In genomic region chr3:99052176-99052575, GRCm38 (mm10) we compare ENCODE assay signal across 24 mouse cellular contexts.
A peak's percentile ranks its signal among the peaks of the same experiment; 100 is the strongest.
DNase-seq lines count a peak whose midpoint lies in the region; ATAC-seq and TF ChIP-seq lines count a peak whose summit lies in the region.
"Had no signal": no experiment of that assay in that cellular context is flagged by ENCODE, and none has a peak within 500 bp of the region (broad histone marks: within the 10 kb centered on the region; RNA-seq: fewer than 3 reads in every experiment).

No protein-coding gene starts in this region.

- no peak for DNase-seq in embryonic facial prominence, embryonic 10.5 days (ENCODE audit: low spot score)
- peak; percentile 60 for DNase-seq in lung, embryonic 14.5 days
- no peak for DNase-seq in lung, adult 18-20 months
- DNase-seq in adrenal gland, adult 8-10 months, result peak; percentile 53
- peak; percentile 51 for DNase-seq in embryonic facial prominence, embryonic 14.5 days (ENCODE audit: low spot score)
- DNase-seq in retina, embryonic 14.5 days (ENCODE audit: low spot score), result no peak
- DNase-seq: cerebellum, adult 2 months; gastrocnemius, postnatal 14 days; heart, adult 11 months; kidney, adult 11 months; liver, postnatal 0 days; midbrain, embryonic 14.5 days; retina, postnatal 1 day; right cerebral cortex, postnatal 25 days; thymus, postnatal 25 days had no signal

- ATAC-seq in embryonic facial prominence, embryonic 13.5 days (ENCODE audit: insufficient number of reproducible peaks, insufficient read depth, low FRiP score, low TSS enrichment, low read depth), result no peak
- no peak for ATAC-seq in lung, embryonic 14.5 days (ENCODE audit: insufficient read depth)
- no peak for ATAC-seq in embryonic facial prominence, embryonic 14.5 days (ENCODE audit: low read depth)
- no peak for ATAC-seq in intestine, embryonic 15.5 days
- ATAC-seq: forebrain, embryonic 15.5 days; hindbrain, embryonic 16.5 days; liver, postnatal 0 days had no signal

- no peak overlapping the region for H3K4me2 ChIP-seq in embryonic facial prominence, embryonic 13.5 days
- no peak overlapping the region for H3K4me2 ChIP-seq in lung, embryonic 14.5 days
- H3K4me2 ChIP-seq in embryonic facial prominence, embryonic 14.5 days (ENCODE audit: low read depth, low read length), result no peak overlapping the region
- H3K4me2 ChIP-seq in intestine, embryonic 15.5 days (replicated peaks), result no peak overlapping the region
- H3K4me2 ChIP-seq: embryonic facial prominence, embryonic 12.5 days; forebrain, embryonic 15.5 days; heart, embryonic 11.5 days; liver, embryonic 11.5 days; neural tube, embryonic 12.5 days had no signal

- no peaks in the 10 kb centered on the region for H3K36me3 ChIP-seq in embryonic facial prominence, embryonic 13.5 days
- no peaks in the 10 kb centered on the region for H3K36me3 ChIP-seq in embryonic facial prominence, embryonic 10.5 days (replicated peaks)
- H3K36me3 ChIP-seq in lung, embryonic 14.5 days (ENCODE audit: insufficient read depth), result no peaks in the 10 kb centered on the region
- no peaks in the 10 kb centered on the region for H3K36me3 ChIP-seq in embryonic facial prominence, embryonic 14.5 days (ENCODE audit: control insufficient read depth, insufficient read depth, low read length)
- no peaks in the 10 kb centered on the region for H3K36me3 ChIP-seq in intestine, embryonic 15.5 days
- H3K36me3 ChIP-seq: embryonic facial prominence, embryonic 12.5 days; forebrain, embryonic 15.5 days; neural tube, embryonic 12.5 days had no signal

- no peak overlapping the region for H3K9ac ChIP-seq in embryonic facial prominence, embryonic 13.5 days
- no peak overlapping the region for H3K9ac ChIP-seq in lung, embryonic 14.5 days
- no peak overlapping the region for H3K9ac ChIP-seq in embryonic facial prominence, embryonic 14.5 days (ENCODE audit: low read depth, low read length)
- H3K9ac ChIP-seq in intestine, embryonic 15.5 days, result no peak overlapping the region
- H3K9ac ChIP-seq: embryonic facial prominence, embryonic 12.5 days; forebrain, embryonic 15.5 days; liver, postnatal 0 days; neural tube, embryonic 12.5 days had no signal

- peaks cover 15% of the 10 kb centered on the region; the same call in 1 of the 2 replicates for H3K4me1 ChIP-seq in embryonic facial prominence, embryonic 13.5 days
- H3K4me1 ChIP-seq in embryonic facial prominence, embryonic 10.5 days, result peaks cover 3% of the 10 kb centered on the region; the same call in 1 of the 2 replicates
- H3K4me1 ChIP-seq in lung, embryonic 14.5 days (ENCODE audit: insufficient read depth), result no peaks in the 10 kb centered on the region
- H3K4me1 ChIP-seq in embryonic facial prominence, embryonic 14.5 days (ENCODE audit: control insufficient read depth, insufficient read depth, low read length), result peaks cover 5% of the 10 kb centered on the region
- H3K4me1 ChIP-seq in intestine, embryonic 15.5 days (replicated peaks), result no peaks in the 10 kb centered on the region
- H3K4me1 ChIP-seq: embryonic facial prominence, embryonic 12.5 days; forebrain, embryonic 15.5 days; megakaryocyte, embryonic 14.5 days; neural tube, embryonic 12.5 days had no signal

- no peaks in the 10 kb centered on the region for H3K27me3 ChIP-seq in embryonic facial prominence, embryonic 13.5 days
- H3K27me3 ChIP-seq in embryonic facial prominence, embryonic 10.5 days (replicated peaks; ENCODE audit: low read depth, poor library complexity, severe bottlenecking), result no peaks in the 10 kb centered on the region
- H3K27me3 ChIP-seq in lung, embryonic 14.5 days (ENCODE audit: insufficient read depth, low read length), result no peaks in the 10 kb centered on the region
- no peaks in the 10 kb centered on the region for H3K27me3 ChIP-seq in embryonic facial prominence, embryonic 14.5 days (replicated peaks; ENCODE audit: control insufficient read depth, insufficient read depth, low read length)
- H3K27me3 ChIP-seq in intestine, embryonic 15.5 days (replicated peaks), result no peaks in the 10 kb centered on the region
- H3K27me3 ChIP-seq: embryonic facial prominence, embryonic 12.5 days; forebrain, embryonic 15.5 days; megakaryocyte, embryonic 14.5 days; neural tube, embryonic 12.5 days had no signal

- no peak overlapping the region for H3K4me3 ChIP-seq in embryonic facial prominence, embryonic 13.5 days
- H3K4me3 ChIP-seq in embryonic facial prominence, embryonic 10.5 days, result no peak overlapping the region
- no peak overlapping the region for H3K4me3 ChIP-seq in lung, embryonic 14.5 days (ENCODE audit: low read depth, low read length)
- H3K4me3 ChIP-seq in embryonic facial prominence, embryonic 14.5 days (ENCODE audit: low read depth, low read length), result no peak overlapping the region
- no peak overlapping the region for H3K4me3 ChIP-seq in intestine, embryonic 15.5 days (replicated peaks)
- H3K4me3 ChIP-seq: embryonic facial prominence, embryonic 12.5 days; forebrain, embryonic 15.5 days; megakaryocyte, embryonic 14.5 days; neural tube, embryonic 12.5 days had no signal

- no peaks in the 10 kb centered on the region for H3K9me3 ChIP-seq in embryonic facial prominence, embryonic 13.5 days
- no peaks in the 10 kb centered on the region for H3K9me3 ChIP-seq in embryonic facial prominence, embryonic 10.5 days
- H3K9me3 ChIP-seq in lung, embryonic 14.5 days (ENCODE audit: low read depth, low read length), result no peaks in the 10 kb centered on the region
- H3K9me3 ChIP-seq in embryonic facial prominence, embryonic 14.5 days (ENCODE audit: control insufficient read depth, low read length), result no peaks in the 10 kb centered on the region
- no peaks in the 10 kb centered on the region for H3K9me3 ChIP-seq in intestine, embryonic 15.5 days
- H3K9me3 ChIP-seq: embryonic facial prominence, embryonic 12.5 days; forebrain, embryonic 15.5 days; neural tube, embryonic 12.5 days had no signal

- no peak for TF ChIP-seq CTCF in lung, embryonic 14.5 days (IDR thresholded peaks at IDR 0.05; ENCODE audit: low read depth)

- H3K27ac ChIP-seq in embryonic facial prominence, embryonic 13.5 days, result peak overlapping the region; percentile 39; the same call in 1 of the 2 replicates
- no peak overlapping the region for H3K27ac ChIP-seq in embryonic facial prominence, embryonic 10.5 days (replicated peaks)
- no peak overlapping the region for H3K27ac ChIP-seq in lung, embryonic 14.5 days (ENCODE audit: low read depth)
- H3K27ac ChIP-seq in embryonic facial prominence, embryonic 14.5 days (replicated peaks; ENCODE audit: low read depth, low read length), result no peak overlapping the region; the same call in 1 of the 2 replicates
- H3K27ac ChIP-seq in intestine, embryonic 15.5 days, result no peak overlapping the region
- H3K27ac ChIP-seq: embryonic facial prominence, embryonic 12.5 days; forebrain, embryonic 15.5 days; neural tube, embryonic 12.5 days had no signal

- WGBS in embryonic facial prominence, embryonic 13.5 days, result 37% methylated on average over 4 of the region's 4 CpGs
- WGBS in embryonic facial prominence, embryonic 10.5 days, result 88% methylated on average over 4 of the region's 4 CpGs
- WGBS in lung, embryonic 14.5 days, result 52% methylated on average over 4 of the region's 4 CpGs
- 58% methylated on average over 4 of the region's 4 CpGs for WGBS in embryonic facial prominence, embryonic 14.5 days
- 88% methylated on average over 4 of the region's 4 CpGs for WGBS in intestine, embryonic 15.5 days

Comparison
In these comparisons a context has a peak if more than half of its experiments do, and no peak if none do; other contexts are left out.
1. DNase-seq: peak in lung, embryonic 14.5 days (single experiment), adrenal gland, adult 8-10 months (single experiment) and embryonic facial prominence, embryonic 14.5 days (single experiment); none in embryonic facial prominence, embryonic 10.5 days (single experiment), lung, adult 18-20 months (0 of 2) and retina, embryonic 14.5 days (single experiment).